Mouse (Mus musculus): ENCODE results near the gene Hps3.

- TF ChIP-seq CTCF (IDR thresholded peaks at IDR 0.05; ENCODE audit: low read depth) (no peak), EP300 (IDR thresholded peaks at IDR 0.05; ENCODE audit: low read depth) (no peak)
Observed at GRCm38 (mm10) chr3:19999551-19999950, 35.6 kb downstream of the Hps3 start.

All from heart, postnatal 0 days (tissue).